Mouse (Mus musculus) heart, postnatal 25 days (tissue): ENCODE data around the gene Pnn. TPM values are rescaled to one million over a fixed set of nuclear protein-coding genes. Genes with fewer than 3 reads are reported as not detected.

Source experiments
- DNase-seq: peaks from one replicate; pipeline ENCODE4 v3.0.0; 2022; ENCODE audit warnings: low spot score
- intact Hi-C: fragments of 180-260 bp; cut with DNase I; formaldehyde crosslinking; loops from one replicate; pipeline ENCODE4 v1.15.1; 2025
- total RNA-seq, 2 experiments: library from RNA; stranded (reverse); gene quantifications; 2 replicates each; pipeline ENCODE4 v1.2.3; 2021

The Pnn gene
- total RNA-seq, 2 experiments from 2014 or later, result 20.0 to 25.4 TPM

DNA sequence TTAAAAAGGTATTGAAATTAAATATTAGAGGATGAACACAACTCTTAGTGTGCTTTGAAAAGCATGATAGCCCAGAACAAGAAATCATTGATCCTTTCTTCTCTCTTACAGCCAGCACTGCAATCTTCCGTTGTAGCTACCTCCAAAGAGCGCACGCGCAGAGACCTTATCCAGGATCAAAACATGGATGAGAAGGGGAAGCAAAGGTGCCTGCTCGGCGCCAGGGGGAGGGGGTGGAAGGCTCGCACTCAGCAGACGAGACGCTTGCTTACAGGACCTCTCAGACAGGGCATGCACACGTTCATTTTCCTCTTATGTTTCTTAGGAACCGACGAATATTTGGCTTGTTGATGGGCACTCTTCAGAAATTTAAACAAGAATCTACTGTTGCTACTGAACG is 2.1 kb downstream of the Pnn start:
- intact Hi-C loops, result loop anchor here (5.0 kb wide), 1 partner anchor 149 kb away; the partner anchor contains the start of gene Fbxo33

DNA sequence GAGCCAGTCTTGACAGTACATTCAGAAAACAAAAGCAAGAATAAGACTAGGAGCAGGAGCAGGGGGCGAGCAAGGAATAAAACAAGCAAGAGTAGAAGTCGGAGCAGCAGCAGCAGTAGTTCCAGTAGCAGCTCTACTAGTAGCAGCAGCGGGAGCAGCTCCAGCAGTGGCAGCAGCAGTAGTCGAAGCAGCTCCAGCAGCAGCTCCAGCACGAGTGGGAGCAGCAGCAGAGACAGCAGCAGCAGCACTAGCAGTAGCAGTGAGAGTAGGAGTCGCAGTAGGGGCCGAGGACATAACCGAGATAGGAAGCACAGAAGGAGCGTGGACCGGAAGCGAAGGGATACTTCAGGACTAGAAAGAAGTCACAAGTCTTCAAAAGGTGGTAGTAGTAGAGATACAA is 5.6 kb downstream of the Pnn start:
- intact Hi-C loops, result no loop called here
- DNase-seq, result no peak

More for the DNA sequence above, 2.1 kb downstream of the Pnn start:
- DNase-seq, result no peak

DNA sequence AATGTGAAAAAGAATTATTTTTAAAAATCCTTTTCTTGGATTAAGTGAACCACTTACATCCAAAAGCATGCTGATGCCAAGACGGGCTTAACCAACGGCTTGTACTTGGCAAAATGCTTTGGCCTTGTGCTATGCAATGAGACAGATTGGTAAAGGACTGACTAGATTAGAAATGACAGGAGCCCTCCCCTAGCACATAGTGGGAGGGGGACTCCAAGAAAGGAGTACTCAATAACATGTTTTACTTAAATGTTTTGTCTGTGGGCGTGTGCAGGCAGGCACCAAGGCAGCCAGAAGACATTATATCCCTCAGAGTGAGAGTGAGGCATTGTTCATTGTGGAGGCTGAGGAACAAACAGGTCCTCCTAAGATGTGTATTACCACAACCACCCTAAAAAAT is 7.4 kb downstream of the Pnn start:
- intact Hi-C loops, result no loop called here
- no peak for DNase-seq

DNA sequence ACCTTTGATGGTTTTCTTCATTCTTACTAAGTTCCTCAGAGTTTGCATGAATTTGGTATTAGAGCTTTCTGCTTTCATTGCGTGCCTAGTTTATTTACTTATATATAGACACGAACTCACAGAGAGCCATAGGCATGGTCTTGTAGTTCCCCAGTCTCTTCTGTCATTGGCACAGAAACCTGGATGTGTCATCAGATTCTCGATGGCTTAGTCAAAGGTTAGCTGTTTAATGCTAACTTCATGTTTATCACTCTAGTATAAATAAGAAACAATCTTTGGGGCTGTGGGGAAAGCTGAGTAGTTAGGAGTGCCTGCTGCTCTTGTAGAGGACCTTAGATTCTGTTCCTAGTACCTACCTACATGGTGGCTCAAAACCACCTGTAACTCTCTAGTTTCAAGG is 10.3 kb downstream of the Pnn start:
- intact Hi-C loops, result no loop called here
- DNase-seq, result no peak

DNA sequence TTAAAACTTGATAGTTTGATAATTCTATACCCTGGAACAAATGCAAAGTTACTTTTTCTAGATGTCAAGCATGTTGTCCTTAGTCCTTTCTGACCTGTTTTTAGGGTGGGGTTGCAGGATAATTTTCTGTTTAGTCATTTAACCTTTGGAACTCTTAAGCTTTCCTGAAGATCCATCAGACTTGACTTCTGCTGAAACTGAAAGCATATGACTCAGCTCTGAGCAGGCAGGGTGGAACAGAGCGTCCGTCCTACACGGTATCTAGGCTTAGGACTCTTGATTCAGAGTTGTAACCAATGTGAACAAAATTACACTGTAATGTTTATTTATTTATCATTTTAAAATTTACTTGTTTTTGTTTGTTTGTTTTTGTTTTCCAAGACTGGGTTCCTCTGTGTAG is 11.2 kb downstream of the Pnn start:
- DNase-seq, result no peak
- intact Hi-C loops, result no loop called here

DNA sequence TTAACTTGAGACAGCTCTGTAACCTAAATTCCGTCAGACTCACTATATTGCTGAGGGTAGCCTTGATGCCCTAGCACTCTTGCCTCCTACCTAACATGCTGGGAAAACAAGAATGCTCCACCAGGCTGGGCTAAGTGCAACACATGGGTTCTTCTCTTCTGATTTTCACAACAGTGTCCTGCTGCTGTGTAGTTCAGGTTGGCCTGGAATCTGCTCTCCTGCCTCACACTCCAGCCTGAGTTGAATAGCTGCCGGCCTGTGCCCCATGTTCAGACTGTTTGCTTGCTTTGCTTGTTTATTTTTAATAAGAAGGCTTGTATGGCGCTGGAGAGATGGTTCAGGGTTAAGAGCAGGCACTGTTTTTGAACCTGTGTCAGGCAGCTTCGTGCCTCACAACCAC is 13.8 kb downstream of the Pnn start:
- intact Hi-C loops, result no loop called here
- DNase-seq, result no peak

DNA sequence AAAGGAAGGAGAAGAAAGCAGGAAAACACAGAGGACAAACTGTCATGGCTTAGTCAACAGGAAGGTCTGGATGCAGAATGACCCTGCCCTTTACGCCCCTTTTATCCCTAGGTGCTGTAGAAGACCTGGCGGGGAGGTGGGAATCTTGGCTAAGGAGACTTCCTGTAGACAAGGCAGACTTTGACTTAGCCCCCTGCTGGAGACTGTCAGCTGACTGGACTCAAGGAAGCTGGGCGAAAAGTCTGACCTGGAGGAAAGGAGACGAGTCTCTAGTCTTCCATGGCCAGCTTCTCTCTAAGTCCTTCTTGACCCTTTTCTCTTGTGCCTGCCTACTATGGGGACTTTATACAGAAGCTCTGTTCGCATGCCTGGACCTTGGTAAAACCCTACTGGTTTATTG is 17.8 kb downstream of the Pnn start:
- intact Hi-C loops, result no loop called here

DNA sequence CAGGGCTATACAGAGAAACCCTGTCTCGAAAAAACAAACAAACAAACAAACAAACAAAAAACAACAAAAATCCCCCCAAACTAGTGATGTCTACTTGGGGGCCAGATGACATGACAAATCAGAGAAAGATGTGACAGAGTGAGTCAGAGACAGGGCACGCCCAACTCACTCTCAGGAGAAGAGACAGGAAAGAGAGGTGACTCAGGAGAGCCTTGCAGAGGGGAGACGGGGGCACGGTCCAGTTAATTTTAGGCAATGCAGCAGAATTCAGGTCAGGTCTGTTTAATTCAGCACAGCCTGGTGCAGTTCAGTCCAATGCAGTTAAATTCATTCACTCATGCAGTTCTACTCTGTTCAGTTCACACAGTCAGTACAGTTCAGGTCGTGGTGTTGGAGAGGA is 19.5 kb downstream of the Pnn start:
- intact Hi-C loops, result no loop called here
- DNase-seq, result no peak

More for the DNA sequence above, 17.8 kb downstream of the Pnn start:
- no peak for DNase-seq

DNA sequence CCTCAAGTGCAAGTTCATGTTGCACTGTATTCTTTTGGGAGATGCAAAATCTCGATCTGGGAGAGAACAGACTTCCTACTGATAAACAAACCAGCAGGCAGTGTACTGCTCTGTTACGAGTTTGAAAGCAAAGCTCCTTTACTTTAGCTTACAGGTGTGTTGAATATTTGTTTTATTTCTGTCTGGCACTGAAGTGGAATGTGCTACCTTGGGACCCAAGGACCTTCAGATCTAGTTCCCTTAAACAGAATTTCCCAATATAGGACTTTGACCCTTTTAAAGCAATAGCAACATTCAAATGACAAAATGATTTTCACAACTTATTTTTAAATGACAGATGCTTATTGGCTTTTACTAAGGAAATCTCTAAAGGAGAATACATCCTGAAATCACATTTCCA is 26.9 kb downstream of the Pnn start:
- no peak for DNase-seq
- intact Hi-C loops, result no loop called here

DNA sequence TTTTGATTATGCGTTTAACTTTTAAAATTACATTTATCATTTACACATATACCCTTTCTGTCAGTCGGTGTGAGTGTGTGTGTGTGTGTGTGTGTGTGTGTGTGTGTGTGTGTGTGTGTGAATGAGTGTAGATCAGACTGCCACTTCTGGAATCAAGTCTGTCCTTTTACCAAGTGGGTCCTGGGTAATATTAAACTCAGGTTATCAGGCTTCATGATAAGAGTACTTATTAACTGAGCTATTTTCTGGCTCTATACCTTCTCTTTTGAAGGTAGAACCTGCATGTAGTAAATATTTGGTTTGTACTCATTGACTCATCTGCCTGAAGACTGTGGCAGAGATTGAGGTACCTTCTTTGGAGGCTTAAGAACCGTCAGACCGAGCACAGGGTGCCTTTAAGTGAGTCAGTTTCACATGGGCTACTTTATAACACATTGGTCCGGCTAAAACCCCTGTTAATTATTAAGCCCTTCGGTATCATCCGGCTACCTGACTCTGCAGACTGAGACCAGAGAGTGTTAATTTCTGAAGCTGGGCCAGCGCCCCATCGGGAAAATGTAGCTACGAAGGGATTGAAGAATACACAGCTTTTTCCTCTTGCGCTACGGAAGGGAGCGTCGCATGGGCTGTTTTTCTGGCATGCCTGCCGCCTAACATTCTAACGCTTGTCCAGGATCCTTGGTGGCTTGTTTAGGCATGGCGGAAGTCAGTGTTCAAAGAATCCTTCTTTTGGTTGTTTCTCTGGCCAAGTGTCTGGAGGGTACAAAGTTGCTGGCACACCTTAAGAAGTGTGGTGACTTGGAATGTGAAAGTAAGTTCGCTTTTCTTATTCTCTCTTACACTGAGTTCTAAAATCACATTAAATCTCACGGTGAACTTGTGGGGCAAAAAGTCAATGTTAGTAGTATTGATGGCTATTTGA is 28.7 kb downstream of the Pnn start, which contains the start of gene Mia2:
Mia2 (plus strand) TSS at position 696 of the 922 bp plus-strand sequence.
- DNase-seq, result no peak
- intact Hi-C loops, result no loop called here

DNA sequence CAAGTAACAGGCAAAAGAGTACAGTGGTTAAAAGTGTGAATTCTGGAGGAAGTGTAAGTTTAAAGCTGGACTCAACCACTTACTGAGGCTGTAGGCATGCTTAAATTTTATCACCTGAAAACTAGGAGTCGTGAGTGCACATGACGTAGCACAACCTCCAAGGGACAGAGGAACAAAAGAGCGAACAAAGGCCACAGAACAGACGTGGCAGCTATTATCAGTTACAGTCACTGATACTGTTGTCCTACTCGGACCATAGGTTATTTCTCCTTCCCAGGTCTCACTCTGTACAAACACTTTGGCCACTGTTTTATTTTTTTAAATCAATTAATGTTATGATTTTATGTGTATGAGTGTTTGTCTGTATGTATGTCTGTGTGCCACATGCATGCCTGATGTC is 38.1 kb downstream of the Pnn start:
- no peak for DNase-seq
- intact Hi-C loops, result no loop called here

DNA sequence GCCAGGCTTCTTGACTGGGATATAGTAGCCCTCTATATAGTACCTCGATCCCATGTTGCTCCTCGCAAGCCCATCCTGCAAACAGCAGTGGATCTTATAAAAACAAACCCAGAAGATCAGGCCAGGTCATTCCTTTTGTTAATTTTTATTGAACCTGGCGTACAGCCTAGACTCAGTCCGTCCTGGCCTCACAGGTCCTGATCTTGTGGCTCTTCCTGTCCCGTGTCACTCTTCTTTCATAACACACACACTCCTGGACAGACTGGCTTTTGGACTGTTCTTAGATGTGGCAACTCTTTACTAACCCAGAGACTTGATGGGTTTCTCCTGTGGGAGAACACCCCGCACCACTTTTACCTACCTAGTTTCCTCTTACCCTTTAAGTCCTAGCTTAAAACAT is 39.2 kb downstream of the Pnn start:
- intact Hi-C loops, result no loop called here
- no peak for DNase-seq

DNA sequence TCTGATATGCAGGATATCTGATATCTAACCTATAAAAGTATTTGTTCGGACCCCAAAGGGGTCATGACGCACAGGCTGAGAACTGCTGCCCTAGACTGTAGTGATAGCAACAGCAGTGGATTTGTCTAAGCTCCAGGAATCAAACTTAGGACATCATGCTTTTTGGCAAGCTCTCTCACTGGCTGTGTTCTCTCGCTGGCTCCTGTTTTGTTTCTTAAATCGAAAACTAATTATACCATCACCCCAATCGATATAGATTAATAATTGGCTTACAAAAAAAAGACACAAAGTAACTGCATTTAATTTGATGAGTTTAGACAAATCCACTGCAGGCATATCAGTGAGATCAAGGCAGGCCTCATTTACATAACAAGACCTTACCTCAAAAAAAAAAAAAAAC is 39.8 kb downstream of the Pnn start:
- intact Hi-C loops, result no loop called here
- no peak for DNase-seq

DNA sequence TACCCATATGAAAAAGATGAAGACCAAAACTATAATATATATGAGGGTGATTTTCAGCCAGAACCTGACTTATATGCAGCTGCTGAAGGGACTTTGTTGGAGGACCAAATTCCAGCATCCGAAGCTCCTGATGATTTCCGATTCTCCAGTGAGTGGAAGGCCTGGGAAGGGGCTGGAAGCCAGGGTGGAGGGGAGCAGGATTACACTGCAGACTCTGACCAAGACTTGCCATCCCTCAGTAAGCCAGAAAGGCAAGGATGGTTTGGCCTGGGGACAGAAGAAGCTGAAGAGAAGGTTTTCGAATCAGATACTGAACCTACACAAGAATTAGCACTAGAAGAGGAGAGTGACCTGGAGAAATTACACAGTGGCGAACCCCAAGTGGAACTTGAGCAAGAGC is 41.2 kb downstream of the Pnn start:
- intact Hi-C loops, result no loop called here
- DNase-seq, result no peak

DNA sequence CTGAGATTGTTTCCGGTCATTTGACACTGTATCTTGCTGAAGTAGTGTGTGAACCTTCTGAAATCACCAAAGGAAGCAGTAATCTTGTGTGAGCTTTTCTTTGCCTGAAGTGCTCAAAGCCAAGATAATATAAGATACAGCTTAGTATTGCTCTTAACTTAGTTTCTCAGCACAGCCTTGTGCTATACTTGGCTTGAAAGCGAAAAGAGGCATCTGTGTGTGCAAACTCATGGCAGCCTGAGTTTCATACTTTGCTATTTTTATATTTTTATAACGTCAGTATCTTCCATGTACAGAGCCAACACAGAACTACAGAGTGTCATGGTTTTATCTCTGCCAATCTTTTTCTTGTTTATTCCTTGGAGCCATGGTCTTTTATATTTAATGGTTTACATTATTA is 50.5 kb downstream of the Pnn start:
- intact Hi-C loops, result no loop called here
- DNase-seq, result no peak

Other genes starting within 250 kb of the Pnn start
- 10 to 100 TPM; 38.1 to 45.1 TPM for gene Sec23a, start 54.9 kb upstream of the Pnn start, total RNA-seq
- gene Gemin2, start 53.5 kb upstream of the Pnn start, total RNA-seq, result 1 to 10 TPM; 6.1 to 6.5 TPM
- gene Trappc6b, start 5.4 kb upstream of the Pnn start, total RNA-seq, result 10 to 100 TPM; 64.8 to 67.3 TPM
- gene Mia2, start 28.9 kb downstream of the Pnn start, total RNA-seq, result 10 to 100 TPM; 86.1 to 96.0 TPM
- 1 to 10 TPM; 7.9 to 9.3 TPM for gene Fbxo33, start 152.8 kb downstream of the Pnn start, total RNA-seq